Mouse (Mus musculus) small intestine, adult 2 months (tissue): ENCODE measurements around the gene Ttc21a.

Experiments
- CTCF ChIP-seq: fragments of 200-500 bp; IDR thresholded peaks from 2 replicates; pipeline ENCODE4 v1.5.1; 2012; ENCODE audit warnings: low read depth, mild to moderate bottlenecking, control low read depth, inconsistent platforms, low read length, moderate library complexity, mixed read lengths; ENCODE audit not compliant: insufficient replicate concordance, insufficient read length; ENCODE audit errors: extremely low read depth
- POLR2A ChIP-seq: fragments of 200-500 bp; IDR thresholded peaks from 2 replicates; pipeline ENCODE4 v1.6.1; 2012; ENCODE audit warnings: low read depth, mild to moderate bottlenecking, control low read depth, inconsistent platforms, low read length, moderate library complexity

- TF ChIP-seq CTCF (no peak), POLR2A (no peak)
Measured at GRCm38 (mm10) chr9:119976704-119977556, 39.5 kb downstream of the Ttc21a start.
